Mouse (Mus musculus) hindbrain, postnatal 0 days (tissue): ENCODE measurements around the gene B3gat3. TPM values are rescaled to one million over a fixed set of nuclear protein-coding genes. Genes with fewer than 3 reads are reported as not detected.
"Not testable (repeated sequence)": the region's sequence is repeated elsewhere in the genome, so short reads cannot be mapped to it uniquely, and the experiment has no call there.

Source experiments
- ATAC-seq: fragments of 200-750 bp; cut with Nextera tagmentation; 2 replicates; pipeline ENCODE4 v1.8.0; 2017; ENCODE audit warnings: mild to moderate bottlenecking, moderate TSS enrichment, moderate library complexity
- DNase-seq: peaks from one replicate; pipeline ENCODE4 v3.0.0-alpha.2; 2015; ENCODE audit warnings: low spot score
- H3K27ac ChIP-seq: fragments of 300-500 bp; sonication (generic); 2 replicates; pipeline ENCODE4 v1.5.1; 2014; ENCODE audit warnings: mild to moderate bottlenecking
- H3K27me3 ChIP-seq: fragments of 300-500 bp; sonication (generic); 2 replicates; pipeline ENCODE4 v1.6.1; 2014; ENCODE audit warnings: low read length, mixed read lengths; ENCODE audit not compliant: insufficient read depth
- H3K36me3 ChIP-seq: fragments of 300-500 bp; sonication (generic); 2 replicates; pipeline ENCODE4 v1.6.1; 2014; ENCODE audit warnings: low read length, mixed read lengths; ENCODE audit not compliant: insufficient read depth
- H3K4me1 ChIP-seq: fragments of 300-500 bp; sonication (generic); 2 replicates; pipeline ENCODE4 v1.6.1; 2014; ENCODE audit warnings: antibody characterized with exemption, low read length, mixed read lengths; ENCODE audit not compliant: insufficient read depth
- H3K4me2 ChIP-seq: fragments of 300-500 bp; sonication (generic); 2 replicates; pipeline ENCODE4 v1.6.1; 2014; ENCODE audit warnings: low read depth, mild to moderate bottlenecking, low read length, moderate library complexity, mixed read lengths
- H3K4me3 ChIP-seq: fragments of 300-500 bp; sonication (generic); 2 replicates; pipeline ENCODE4 v1.5.1; 2014; ENCODE audit warnings: low read length
- H3K9ac ChIP-seq: fragments of 300-500 bp; sonication (generic); replicated peaks from 2 replicates; pipeline ENCODE4 v1.6.1; 2014; ENCODE audit warnings: mild to moderate bottlenecking, low read length, moderate library complexity, mixed read lengths
- H3K9me3 ChIP-seq: fragments of 300-500 bp; sonication (generic); 2 replicates; pipeline ENCODE4 v1.6.1; 2016; ENCODE audit warnings: low read length, mixed read lengths
- CTCF ChIP-seq: IDR thresholded peaks from 2 replicates; pipeline ENCODE4 v1.5.1; 2016; ENCODE audit warnings: antibody characterized with exemption, control low read depth, low read depth
- WGBS: fragments of 180-500 bp; shearing (Covaris S2); extraction: QIAGEN DNeasy Blood & Tissue Kit; methylation state at CpG from one replicate; pipeline ENCODE4 v1.1.7; 2014; 5-methylcytosine and 5-hydroxymethylcytosine counted together
- polyA plus RNA-seq: library from polyadenylated mRNA; unstranded; fragments of >200 nt; fragmentation: Nextera tagmentation; extraction: Ambion mirVana; gene quantifications from 2 replicates; pipeline ENCODE4 v1.2.1, GENCODE M21; 2015
- total RNA-seq: library from RNA; depleted of rRNA; stranded (reverse); fragments of >200 nt; gene quantifications from 2 replicates; pipeline ENCODE4 v1.2.3, GENCODE M21; 2014; rRNA removed

B3gat3 gene
- total RNA-seq, result 88.7 and 97.5 TPM in 2 replicates
- polyA plus RNA-seq, result 80.9 and 92.3 TPM in 2 replicates

GRCm38 (mm10) chr19:8920073-8920736 lies at the start of gene B3gat3:
TSS of gene B3gat3 (plus strand) at chr19:8920374.
- Histone ChIP-seq H3K27me3 (no peaks in the 10 kb centered on the region), H3K36me3 (peaks cover 19% of the 10 kb centered on the region), H3K4me1 (peaks cover 9% of the 10 kb centered on the region), H3K9ac (peak within 1 kb of the TSS; percentile 85), H3K27ac (peak within 1 kb of the TSS; percentile 79), H3K9me3 (no peaks in the 10 kb centered on the region), H3K4me2 (peak within 1 kb of the TSS; percentile 91), H3K4me3 (peak within 1 kb of the TSS; percentile 89)
- peak; percentile 96 for DNase-seq
- 4% methylated on average over 31 of the region's 50 CpGs for WGBS
- no peak for TF ChIP-seq CTCF
- peak; percentile 98 for ATAC-seq

GRCm38 (mm10) chr19:8870381-8870780 lies 49.8 kb upstream of the B3gat3 start:
- H3K9ac ChIP-seq, DNase-seq, ATAC-seq, H3K27me3 ChIP-seq, H3K4me1 ChIP-seq, H3K27ac ChIP-seq, H3K9me3 ChIP-seq, H3K4me3 ChIP-seq: not testable (repeated sequence)
- Histone ChIP-seq H3K36me3 (peaks cover 17% of the 10 kb centered on the region; the same call in 1 of the 2 replicates), H3K4me2 (peak overlapping the region; percentile 91; the same call in 1 of the 2 replicates)
- WGBS, result 79% methylated on average over 3 of the region's 3 CpGs

GRCm38 (mm10) chr19:8870838-8871237 lies 49.3 kb upstream of the B3gat3 start:
- peak overlapping the region; percentile 79 for H3K27ac ChIP-seq
- ATAC-seq (peak; percentile 28), DNase-seq (no peak)
- H3K27me3 ChIP-seq, result no peaks in the 10 kb centered on the region
- peak overlapping the region; percentile 91 for H3K4me2 ChIP-seq
- H3K9ac ChIP-seq, result peak overlapping the region; percentile 95
- peaks cover 5% of the 10 kb centered on the region; the same call in 1 of the 2 replicates for H3K4me1 ChIP-seq
- H3K4me3 ChIP-seq, result peak overlapping the region; percentile 98
- peaks cover 21% of the 10 kb centered on the region; the same call in 1 of the 2 replicates for H3K36me3 ChIP-seq
- WGBS, result 60% methylated on average over 9 of the region's 9 CpGs
- H3K9me3 ChIP-seq, result no peaks in the 10 kb centered on the region
- no peak for TF ChIP-seq CTCF

- H3K4me3 ChIP-seq, result peak within 1 kb of the TSS; percentile 98
- peaks cover 5% of the 10 kb centered on the region; the same call in 1 of the 2 replicates for H3K4me1 ChIP-seq
- H3K36me3 ChIP-seq, result peaks cover 21% of the 10 kb centered on the region; the same call in 1 of the 2 replicates
- H3K9ac ChIP-seq, result peak within 1 kb of the TSS; percentile 95
- peak within 1 kb of the TSS; percentile 91 for H3K4me2 ChIP-seq
- H3K9me3 ChIP-seq, result no peaks in the 10 kb centered on the region
- DNase-seq (peak; percentile 97), ATAC-seq (peak; percentile 99)
- peak within 1 kb of the TSS; percentile 86 for H3K27ac ChIP-seq
- TF ChIP-seq CTCF, result no peak
- no peaks in the 10 kb centered on the region for H3K27me3 ChIP-seq
- WGBS, result 1% methylated on average over 58 of the region's 59 CpGs
Measured at GRCm38 (mm10) chr19:8871267-8872186, 48.6 kb upstream of the B3gat3 start, which contains the start of gene Ubxn1. TSS of gene Ubxn1 (plus strand) at chr19:8871496.

GRCm38 (mm10) chr19:8872266-8872840 lies 47.8 kb upstream of the B3gat3 start:
- Histone ChIP-seq H3K4me1 (peaks cover 5% of the 10 kb centered on the region; the same call in 1 of the 2 replicates), H3K27me3 (no peaks in the 10 kb centered on the region), H3K9ac (peak overlapping the region; percentile 95; the same call in 1 of the 2 replicates), H3K4me3 (peak overlapping the region; percentile 98), H3K4me2 (peak overlapping the region; percentile 91), H3K27ac (peak overlapping the region; percentile 86; the same call in 1 of the 2 replicates), H3K9me3 (no peaks in the 10 kb centered on the region), H3K36me3 (peaks cover 21% of the 10 kb centered on the region; the same call in 1 of the 2 replicates)
- ATAC-seq (no peak), DNase-seq (no peak)
- 79% methylated on average over 10 of the region's 10 CpGs for WGBS
- no peak for TF ChIP-seq CTCF

GRCm38 (mm10) chr19:8875031-8875430 lies 45.1 kb upstream of the B3gat3 start:
- Histone ChIP-seq H3K4me1 (peaks cover 10% of the 10 kb centered on the region; the same call in 1 of the 2 replicates), H3K9me3 (no peaks in the 10 kb centered on the region), H3K27me3 (no peaks in the 10 kb centered on the region), H3K4me3 (no peak overlapping the region), H3K9ac (no peak overlapping the region), H3K4me2 (no peak overlapping the region), H3K36me3 (peaks cover 21% of the 10 kb centered on the region; the same call in 1 of the 2 replicates), H3K27ac (no peak overlapping the region)
- TF ChIP-seq CTCF, result no peak
- no peak for DNase-seq
- 92% methylated on average over 7 of the region's 7 CpGs for WGBS
- no peak for ATAC-seq
